Mouse (Mus musculus): ENCODE measurements at regions not wholly inside any gene's neighbourhood (a gene's known extent, or its start where the extent isn't known, plus 50 kb on each side); places are given as distances from the start of the nearest gene placed in this dataset.

GRCm38 (mm10) chr7:137883701-137884100 lies 446.3 kb downstream of the Glrx3 start:
- no peak for DNase-seq (ENCODE audit: low spot score)

GRCm38 (mm10) chr7:137885146-137885545 lies 447.7 kb downstream of the Glrx3 start:
- no peak for DNase-seq (ENCODE audit: low spot score)

GRCm38 (mm10) chr7:137888731-137889130 lies 451.3 kb downstream of the Glrx3 start:
- no peak for DNase-seq (ENCODE audit: low spot score)

- no peak for DNase-seq (ENCODE audit: low spot score)
Observed at GRCm38 (mm10) chr7:137906424-137907060, 469.1 kb downstream of the Glrx3 start.

- DNase-seq (ENCODE audit: low spot score) = no peak
Observed at GRCm38 (mm10) chr7:137909456-137909855, 472.0 kb downstream of the Glrx3 start.

GRCm38 (mm10) chr7:137913551-137914105 lies 476.2 kb downstream of the Glrx3 start:
- DNase-seq (ENCODE audit: low spot score) = no peak

- DNase-seq (ENCODE audit: low spot score) = no peak
Observed at GRCm38 (mm10) chr7:137914506-137914905, 477.1 kb downstream of the Glrx3 start.

- no peak for DNase-seq (ENCODE audit: low spot score)
Observed at GRCm38 (mm10) chr7:137916351-137916750, 478.9 kb downstream of the Glrx3 start.

GRCm38 (mm10) chr7:137924464-137925167 lies 472.9 kb downstream of the Tcerg1l start:
- no peak for DNase-seq (ENCODE audit: low spot score)

- no peak for DNase-seq (ENCODE audit: low spot score)
Observed at GRCm38 (mm10) chr7:137925656-137926055, 471.9 kb downstream of the Tcerg1l start.

- no peak for DNase-seq (ENCODE audit: low spot score)
Observed at GRCm38 (mm10) chr7:137927371-137927770, 470.2 kb downstream of the Tcerg1l start.

GRCm38 (mm10) chr7:137930200-137930599 lies 467.3 kb downstream of the Tcerg1l start:
- no peak for DNase-seq (ENCODE audit: low spot score)

GRCm38 (mm10) chr7:137935896-137936295 lies 461.6 kb downstream of the Tcerg1l start:
- no peak for DNase-seq (ENCODE audit: low spot score)

- no peak for DNase-seq (ENCODE audit: low spot score)
Observed at GRCm38 (mm10) chr7:137939116-137939515, 458.4 kb downstream of the Tcerg1l start.

GRCm38 (mm10) chr7:137940084-137940483 lies 457.4 kb downstream of the Tcerg1l start:
- no peak for DNase-seq (ENCODE audit: low spot score)

- no peak for DNase-seq (ENCODE audit: low spot score)
Observed at GRCm38 (mm10) chr7:137944991-137945390, 452.5 kb downstream of the Tcerg1l start.

GRCm38 (mm10) chr7:137947424-137947823 lies 450.1 kb downstream of the Tcerg1l start:
- DNase-seq (ENCODE audit: low spot score) = no peak

GRCm38 (mm10) chr7:137957354-137957753 lies 440.2 kb downstream of the Tcerg1l start:
- no peak for DNase-seq (ENCODE audit: low spot score)

GRCm38 (mm10) chr7:137957848-137958247 lies 439.7 kb downstream of the Tcerg1l start:
- no peak for DNase-seq (ENCODE audit: low spot score)

GRCm38 (mm10) chr7:137963470-137964095 lies 433.9 kb downstream of the Tcerg1l start:
- no peak for DNase-seq (ENCODE audit: low spot score)

GRCm38 (mm10) chr7:137974705-137975104 lies 422.8 kb downstream of the Tcerg1l start:
- no peak for DNase-seq (ENCODE audit: low spot score)

- no peak for DNase-seq (ENCODE audit: low spot score)
Observed at GRCm38 (mm10) chr7:137977527-137977926, 420.0 kb downstream of the Tcerg1l start.

- DNase-seq (ENCODE audit: low spot score) = no peak
Observed at GRCm38 (mm10) chr7:137979361-137979760, 418.2 kb downstream of the Tcerg1l start.
